9 mouse cellular contexts compared by ENCODE assay signal in the genomic region with DNA sequence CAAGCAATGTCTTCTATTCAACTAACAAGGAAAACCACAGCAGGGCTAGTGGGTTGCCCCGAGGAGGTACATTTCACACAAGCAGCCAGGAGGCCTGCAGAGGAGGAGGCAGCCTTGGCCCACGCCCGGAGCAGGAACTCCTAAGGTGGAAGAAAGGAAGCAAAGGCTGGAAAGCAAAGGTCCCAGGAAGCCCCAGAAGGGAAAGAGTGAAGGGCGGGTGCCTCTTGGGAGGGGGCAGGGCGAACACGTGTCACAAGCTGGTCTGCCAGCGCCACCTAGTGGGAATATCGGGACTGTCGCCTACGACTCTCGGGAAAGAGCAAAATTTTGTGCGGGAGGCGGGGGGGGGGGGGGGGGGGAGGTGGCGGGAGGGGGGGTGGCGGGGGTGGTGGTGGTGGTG.
DNase-seq lines count a peak whose midpoint lies in the region; ATAC-seq and TF ChIP-seq lines count a peak whose summit lies in the region.
"Had no signal": no experiment of that assay in that cellular context is flagged by ENCODE, and none has a peak within 500 bp of the region (broad histone marks: within the 10 kb centered on the region; RNA-seq: fewer than 3 reads in every experiment).

No protein-coding gene starts in this region.

- no peak overlapping the region for H3K9ac ChIP-seq in embryonic facial prominence, embryonic 15.5 days
- no peak overlapping the region for H3K9ac ChIP-seq in liver, embryonic 14.5 days (replicated peaks)

- H3K4me2 ChIP-seq in embryonic facial prominence, embryonic 15.5 days (replicated peaks), result peak overlapping the region; percentile 49
- no peak overlapping the region for H3K4me2 ChIP-seq in liver, embryonic 14.5 days (ENCODE audit: low read depth)

- no peak overlapping the region for H3K4me3 ChIP-seq in gastrocnemius, adult 2 months
- peak overlapping the region; percentile 28 for H3K4me3 ChIP-seq in embryonic facial prominence, embryonic 15.5 days (replicated peaks)
- no peak overlapping the region for H3K4me3 ChIP-seq in liver, embryonic 14.5 days (ENCODE audit: insufficient read depth in 1 of 2, low read depth in 2 of 2, low read length in 2 of 2)

- H3K9me3 ChIP-seq in embryonic facial prominence, embryonic 15.5 days (replicated peaks), result no peaks in the 10 kb centered on the region
- no peaks in the 10 kb centered on the region for H3K9me3 ChIP-seq in liver, embryonic 14.5 days (ENCODE audit: control insufficient read depth, low read length)

- TF ChIP-seq CTCF in gastrocnemius, adult 2 months (IDR thresholded peaks at IDR 0.05), result peak; percentile 40
- peak; percentile 48; the same call in 1 of the 2 replicates for TF ChIP-seq CTCF in liver, embryonic 14.5 days (IDR thresholded peaks at IDR 0.05; ENCODE audit: low read depth)

- peak; percentile 52 for DNase-seq in gastrocnemius, adult 2 months
- no peak for DNase-seq in gastrocnemius, adult 8-10 months (ENCODE audit: low spot score in 2 of 2)
- DNase-seq in heart, postnatal 14 days, result peak; percentile 17 to 56
- peak; percentile 79 to 92 for DNase-seq in layer of hippocampus, adult 18-20 months (ENCODE audit: low spot score in 2 of 2)
- no peak for DNase-seq in liver, embryonic 14.5 days (ENCODE audit: low read depth in 3 of 3, low spot score in 3 of 3)
- DNase-seq in ovary, adult 18-20 months (ENCODE audit: low spot score), result peak; percentile 4
- peak; percentile 7 for DNase-seq in yolk sac, embryonic 10.5 days (ENCODE audit: low spot score)

- no peaks in the 10 kb centered on the region for H3K27me3 ChIP-seq in embryonic facial prominence, embryonic 15.5 days
- H3K27me3 ChIP-seq in liver, embryonic 14.5 days (ENCODE audit: control insufficient read depth, insufficient read depth, low read length), result no peaks in the 10 kb centered on the region
- H3K27me3 ChIP-seq: CH12.LX had no signal

- 3% methylated on average over 7 of the region's 15 CpGs for WGBS in embryonic facial prominence, embryonic 15.5 days
- WGBS in liver, embryonic 14.5 days (ENCODE audit: insufficient replicate concordance), result 4% methylated on average over 11 of the region's 15 CpGs

- H3K4me1 ChIP-seq in embryonic facial prominence, embryonic 15.5 days, result no peaks in the 10 kb centered on the region
- H3K4me1 ChIP-seq in liver, embryonic 14.5 days (replicated peaks; ENCODE audit: control insufficient read depth in 2 of 2, insufficient read depth in 2 of 2, low read length in 1 of 2), result no peaks in the 10 kb centered on the region

- H3K36me3 ChIP-seq in embryonic facial prominence, embryonic 15.5 days, result no peaks in the 10 kb centered on the region
- H3K36me3 ChIP-seq in liver, embryonic 14.5 days (replicated peaks; ENCODE audit: control insufficient read depth, insufficient read depth, low read depth), result no peaks in the 10 kb centered on the region

- no peak for ATAC-seq in embryonic facial prominence, embryonic 15.5 days (ENCODE audit: insufficient number of reproducible peaks, low FRiP score, low TSS enrichment, low read depth)
- no peak for ATAC-seq in liver, embryonic 14.5 days (ENCODE audit: insufficient read depth)

- TF ChIP-seq EP300 in liver, embryonic 14.5 days (IDR thresholded peaks at IDR 0.05; ENCODE audit: low read depth), result no peak

- H3K27ac ChIP-seq in gastrocnemius, adult 2 months, result no peak overlapping the region
- no peak overlapping the region for H3K27ac ChIP-seq in embryonic facial prominence, embryonic 15.5 days (replicated peaks)
- H3K27ac ChIP-seq in liver, embryonic 14.5 days, result no peak overlapping the region

- intact Hi-C loops in gastrocnemius, adult 2 months (cut with DNase I), result no loop called here
- intact Hi-C loops in heart, postnatal 14 days (cut with DNase I), result loop anchor here (5.0 kb wide), 1 partner anchor 1206 kb away; no protein-coding TSS in a partner anchor

Comparison
In these comparisons a context has a peak if more than half of its experiments do, and no peak if none do; other contexts are left out.
1. DNase-seq: peak in gastrocnemius, adult 2 months (single experiment), heart, postnatal 14 days (2 of 2), layer of hippocampus, adult 18-20 months (2 of 2), ovary, adult 18-20 months (single experiment) and yolk sac, embryonic 10.5 days (single experiment); none in gastrocnemius, adult 8-10 months (0 of 2) and liver, embryonic 14.5 days (0 of 3).